Mouse (Mus musculus) retina, embryonic 14.5 days (tissue): ENCODE data around the gene Gse1.
A peak's percentile ranks its signal among the peaks of the same experiment; 100 is the strongest.

Experiments
- DNase-seq: peaks from one replicate; pipeline ENCODE4 v3.0.0-alpha.2; 2015; ENCODE audit warnings: low spot score

The Gse1 gene

DNA sequence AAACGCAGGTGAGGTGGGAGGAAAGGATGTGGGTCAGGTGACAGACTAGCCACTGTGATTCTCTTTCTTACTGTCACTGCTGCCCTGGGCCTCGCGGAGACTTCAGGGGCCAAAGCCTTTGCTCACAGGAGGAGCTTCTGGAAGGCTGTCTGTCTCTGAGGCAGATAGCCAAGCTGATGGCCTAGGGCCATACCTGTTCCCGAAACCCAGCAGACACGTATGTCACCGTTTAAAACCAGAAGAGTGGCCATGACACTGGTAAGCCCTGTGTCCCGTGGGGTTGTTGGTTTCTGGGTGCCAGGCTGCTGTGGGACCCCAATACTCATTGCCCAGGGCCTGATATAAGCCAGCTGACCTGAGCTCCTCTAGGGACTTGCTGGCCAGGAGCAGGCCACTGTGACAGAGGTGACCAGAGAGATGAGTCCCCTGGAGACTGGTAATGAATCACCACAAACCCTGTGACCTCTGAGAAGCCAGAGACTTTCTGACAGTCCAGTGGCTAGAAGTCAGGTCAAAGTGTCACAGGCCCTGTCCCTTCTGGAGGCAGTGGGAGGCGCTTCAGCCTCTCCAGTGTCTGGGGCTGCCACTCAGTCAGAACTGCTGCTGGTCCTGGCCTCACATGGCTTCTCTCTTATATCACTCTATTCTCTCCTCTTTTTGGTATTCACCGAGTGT, 253.9 kb downstream of the Gse1 start:
- DNase-seq, result no peak

DNA sequence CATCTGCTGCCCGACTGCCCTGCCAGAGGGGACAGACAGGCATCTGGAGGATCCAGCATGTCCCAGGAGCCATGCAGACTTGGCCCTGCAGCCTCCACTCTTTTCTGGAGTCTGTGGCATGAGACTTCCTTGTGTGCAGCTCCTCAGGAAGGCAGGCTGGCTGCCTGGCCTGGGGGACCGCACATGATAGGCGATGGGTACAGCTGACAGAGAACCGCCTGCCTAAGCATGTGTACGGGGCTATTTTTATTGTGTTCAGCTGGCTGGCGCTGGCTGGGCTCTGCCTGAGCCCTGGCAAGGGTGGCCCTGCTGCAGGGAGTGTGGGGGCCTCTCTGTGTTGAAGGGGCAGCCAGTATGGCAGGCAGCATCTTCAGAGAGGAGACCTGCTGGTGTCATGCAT, 256.2 kb downstream of the Gse1 start:
- no peak for DNase-seq

DNA sequence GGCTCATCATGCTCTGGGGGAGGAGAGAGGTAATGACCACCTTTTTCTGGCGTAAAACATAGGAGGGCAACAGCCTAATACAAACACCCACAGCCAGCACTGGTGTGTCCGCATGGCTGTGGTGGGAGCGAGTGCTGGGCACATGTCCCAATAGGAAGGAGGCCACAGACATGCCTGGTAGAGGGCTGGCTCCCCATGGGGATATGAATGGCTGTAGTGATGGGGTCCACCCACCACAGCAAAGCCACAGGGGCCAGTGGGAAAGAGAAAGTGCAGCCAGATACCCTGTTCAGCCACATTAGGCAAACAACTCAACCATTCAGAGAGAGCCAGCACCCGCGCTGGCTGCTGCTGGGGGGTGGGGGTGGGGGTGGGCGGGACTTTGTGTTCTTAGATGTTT, 256.9 kb downstream of the Gse1 start:
- DNase-seq, result no peak

DNA sequence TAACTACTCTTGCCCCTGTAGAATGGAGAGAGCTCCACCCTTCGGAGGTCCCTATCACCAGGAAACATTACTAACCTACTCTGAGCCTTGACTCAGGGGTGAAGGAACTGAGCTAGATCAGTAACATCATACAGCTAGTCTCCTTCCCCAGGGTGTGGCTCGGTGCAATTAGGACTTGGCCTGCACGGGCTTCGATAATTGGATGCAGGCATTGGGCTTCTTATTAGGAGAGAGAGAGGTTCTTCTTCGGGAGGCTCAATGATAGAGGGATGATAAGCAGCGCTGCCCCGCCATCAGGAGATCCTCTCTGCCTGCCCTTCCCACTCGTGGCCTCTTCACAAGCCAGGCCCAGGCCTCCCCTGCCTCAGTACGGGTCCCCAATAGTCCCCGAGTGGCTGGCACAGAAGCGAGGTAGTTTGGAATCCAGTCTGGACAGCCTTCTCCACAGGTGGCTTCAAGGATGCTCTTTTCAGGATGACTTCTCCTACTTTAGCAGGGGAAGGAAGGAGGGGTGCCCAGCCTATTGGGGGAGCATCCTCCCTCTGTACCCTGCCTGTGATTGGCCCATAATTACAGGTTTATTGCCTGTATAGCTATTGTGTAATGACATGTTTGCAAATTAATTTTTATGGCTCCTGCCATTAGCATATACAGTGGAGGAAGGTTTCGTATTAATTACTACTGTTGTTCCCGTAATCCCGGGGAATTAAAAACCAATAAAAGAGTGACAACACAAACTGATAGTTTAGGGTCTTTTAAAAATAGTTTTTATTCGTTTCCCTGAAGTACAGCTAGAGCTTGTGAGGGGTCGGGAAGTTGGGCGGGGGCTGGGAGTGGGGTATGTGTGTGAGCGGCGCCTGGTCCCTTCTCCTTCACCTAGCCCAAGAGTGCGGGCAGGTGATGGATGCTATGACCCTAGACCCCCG, 257.6 kb downstream of the Gse1 start:
- no peak for DNase-seq

DNA sequence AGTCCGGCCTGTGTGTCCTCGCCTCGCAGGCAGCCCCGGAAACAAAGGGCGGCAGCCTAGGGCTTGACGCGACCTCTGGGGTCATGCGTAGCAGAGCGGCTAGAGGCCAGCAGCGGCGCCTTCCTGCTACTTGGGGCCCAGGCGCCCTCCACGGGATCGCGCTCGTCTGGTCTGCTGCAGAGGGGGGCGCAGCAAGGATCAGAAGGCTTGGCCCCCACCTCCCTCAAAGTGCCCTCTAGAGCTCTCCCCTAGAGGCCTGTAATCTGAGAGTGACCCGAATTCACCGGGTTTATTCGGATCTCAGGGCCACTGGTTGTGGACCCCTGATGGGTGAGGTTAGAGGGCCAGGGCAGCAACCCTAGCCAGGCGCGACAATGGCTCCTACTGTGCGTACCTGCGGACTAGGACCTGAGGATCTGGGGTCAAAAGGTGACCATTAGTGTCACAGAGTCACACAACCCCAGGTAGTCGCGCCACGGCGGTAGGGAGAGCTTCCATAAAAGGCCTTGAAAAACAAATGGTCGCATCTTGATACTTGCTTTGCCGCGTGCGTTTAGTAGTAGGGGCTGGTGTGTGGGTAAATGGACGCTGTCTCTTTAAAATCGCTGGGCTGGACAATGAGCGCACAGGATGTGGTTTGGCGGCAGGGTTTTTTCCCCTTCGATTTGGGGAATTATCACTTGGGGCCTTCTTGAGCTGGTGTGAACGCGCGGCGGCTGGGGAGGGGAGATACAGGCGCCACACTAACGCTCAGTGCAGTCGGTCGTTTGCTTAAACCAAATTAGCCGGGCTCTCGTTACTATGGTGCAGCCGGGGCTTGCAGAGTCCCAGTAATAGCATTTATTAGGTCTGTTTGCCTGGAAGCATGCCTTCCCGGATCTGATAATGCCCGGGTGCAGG, 258.5 kb downstream of the Gse1 start:
- peak; percentile 79 for DNase-seq

DNA sequence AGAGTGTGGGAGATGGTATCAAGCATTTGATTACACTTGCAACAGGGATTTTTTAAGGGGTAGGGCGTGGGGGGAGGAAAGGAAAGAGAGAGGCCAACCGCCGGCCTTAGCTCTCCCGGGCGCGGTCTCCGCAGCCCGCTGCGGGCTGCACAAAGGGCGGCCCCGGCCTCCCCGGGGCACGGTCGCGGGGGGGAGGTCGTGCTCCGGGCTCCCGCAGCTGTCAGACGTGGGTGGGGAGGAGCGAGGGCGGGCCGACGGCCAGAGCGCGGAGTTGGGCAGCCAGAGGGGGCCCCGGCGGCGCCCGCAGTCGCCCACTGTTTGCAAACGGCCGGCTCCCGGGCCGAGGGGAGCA, 259.1 kb downstream of the Gse1 start:
- no peak for DNase-seq

DNA sequence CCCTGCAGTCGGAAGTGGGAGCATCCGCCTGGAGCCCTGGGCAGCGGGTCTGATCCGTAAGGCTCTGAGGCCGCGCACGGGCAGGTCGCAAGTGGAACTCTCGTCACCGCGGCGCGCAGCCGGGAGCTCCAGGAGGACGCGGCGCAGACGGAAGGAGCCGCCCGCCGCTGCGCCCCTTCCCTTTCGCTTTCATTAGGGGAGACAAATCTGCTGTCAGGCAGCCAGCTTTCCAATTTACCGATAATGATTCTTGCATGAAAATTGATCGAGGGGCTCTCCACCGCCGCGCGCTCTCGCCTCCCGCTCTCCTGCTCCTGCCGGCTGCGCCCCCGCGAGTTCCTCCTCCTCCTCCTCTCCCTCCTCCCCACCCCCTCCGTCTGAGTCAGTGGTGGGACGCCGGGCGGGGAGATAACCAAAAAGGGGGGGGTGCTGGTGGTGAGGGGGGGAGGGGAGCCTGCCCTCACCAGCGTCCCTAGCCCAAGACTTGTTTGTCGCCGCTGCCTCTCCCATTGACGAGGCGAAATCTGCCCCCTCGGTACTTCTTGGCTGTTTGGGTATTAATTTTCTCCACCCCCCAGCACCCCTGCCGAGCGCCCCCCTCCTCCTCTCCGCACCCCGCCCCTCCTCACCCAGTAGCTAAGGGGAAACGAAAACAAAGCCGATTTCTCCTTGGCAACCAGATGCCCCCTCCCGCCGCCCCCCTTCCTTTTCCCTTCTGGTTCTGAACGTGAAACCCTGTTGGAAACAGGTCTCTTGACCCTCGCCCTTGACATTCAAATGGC, 259.7 kb downstream of the Gse1 start:
- DNase-seq, result peak; percentile 81

DNA sequence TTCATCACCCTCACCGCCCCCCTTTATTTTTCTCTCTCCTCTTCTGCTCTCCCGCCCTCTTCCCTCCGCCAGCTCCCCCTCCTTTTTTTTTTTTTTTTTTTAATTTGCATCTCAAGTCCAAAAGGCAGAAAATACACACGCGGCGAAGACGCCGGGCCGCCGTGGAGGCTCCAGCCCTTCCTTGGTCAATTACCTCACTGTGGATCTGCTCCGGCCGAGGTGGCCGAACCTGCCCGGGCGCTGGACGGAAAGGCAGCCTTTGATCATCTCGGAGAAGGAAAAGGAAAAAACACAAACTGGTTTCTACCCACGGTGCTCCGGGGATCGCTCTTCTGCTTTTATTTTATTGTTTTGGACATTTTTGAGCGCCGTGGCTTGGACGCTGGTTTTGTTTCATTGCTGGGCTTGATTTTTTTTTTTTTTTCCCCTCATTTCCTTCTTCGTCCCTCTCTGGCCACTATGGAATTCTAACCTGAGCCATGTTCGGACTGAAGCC, 260.4 kb downstream of the Gse1 start:
- no peak for DNase-seq

DNA sequence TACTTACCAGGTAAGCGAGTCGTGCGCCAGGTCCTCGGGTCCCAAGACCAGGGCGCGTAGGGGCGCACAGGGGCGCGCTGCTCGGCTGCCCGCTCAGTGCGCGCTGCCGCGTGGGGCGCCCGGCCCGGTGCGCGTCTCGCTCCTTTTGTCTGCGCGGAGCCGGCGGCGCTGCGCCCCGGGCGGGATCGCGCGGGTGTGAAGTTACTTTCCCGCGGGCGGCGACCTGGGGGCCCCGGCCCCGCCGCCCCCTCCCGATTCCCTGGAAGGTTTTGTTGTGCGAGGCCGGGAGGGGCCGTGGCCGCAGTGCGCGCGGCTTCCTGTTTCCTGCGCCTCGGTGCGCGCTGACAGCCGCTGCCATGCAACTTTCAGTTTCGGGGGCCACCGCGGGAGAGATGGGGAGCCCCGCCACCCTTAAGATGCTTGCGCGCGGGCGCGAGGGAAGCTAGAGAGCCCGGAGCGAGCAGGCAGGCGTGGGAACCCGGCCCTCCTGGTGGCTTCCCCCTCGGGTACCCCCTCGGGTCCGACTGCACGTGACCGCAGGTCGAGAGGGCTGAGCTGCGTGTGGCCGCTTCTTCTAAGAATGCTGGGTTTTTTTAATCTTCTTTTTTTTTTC, 261.0 kb downstream of the Gse1 start:
- no peak for DNase-seq

DNA sequence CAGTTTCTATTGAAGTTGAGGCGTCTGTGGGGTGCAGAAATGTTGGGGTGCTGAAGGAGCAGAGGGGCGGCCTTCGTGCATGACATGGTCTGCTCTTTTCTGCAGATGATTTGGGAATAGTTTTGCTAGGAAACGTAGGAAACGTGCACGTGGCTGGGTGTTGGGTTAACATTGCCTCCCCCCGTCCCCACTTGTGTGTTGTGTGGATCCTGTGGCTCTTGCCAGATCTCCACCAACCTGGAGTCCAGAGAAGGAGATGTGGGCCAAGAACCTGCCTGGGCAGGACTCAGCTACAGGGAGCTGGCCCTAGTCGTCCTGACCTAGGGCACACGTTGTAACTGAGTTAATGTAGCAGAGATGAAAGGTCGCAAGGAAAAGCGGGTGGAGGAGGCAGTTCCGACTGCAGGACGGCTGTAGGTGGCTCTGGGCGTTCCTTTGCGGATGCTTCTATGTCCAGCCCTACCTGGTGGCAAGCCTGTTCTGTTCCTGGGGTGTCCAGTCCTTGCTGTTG, 261.6 kb downstream of the Gse1 start:
- no peak for DNase-seq

DNA sequence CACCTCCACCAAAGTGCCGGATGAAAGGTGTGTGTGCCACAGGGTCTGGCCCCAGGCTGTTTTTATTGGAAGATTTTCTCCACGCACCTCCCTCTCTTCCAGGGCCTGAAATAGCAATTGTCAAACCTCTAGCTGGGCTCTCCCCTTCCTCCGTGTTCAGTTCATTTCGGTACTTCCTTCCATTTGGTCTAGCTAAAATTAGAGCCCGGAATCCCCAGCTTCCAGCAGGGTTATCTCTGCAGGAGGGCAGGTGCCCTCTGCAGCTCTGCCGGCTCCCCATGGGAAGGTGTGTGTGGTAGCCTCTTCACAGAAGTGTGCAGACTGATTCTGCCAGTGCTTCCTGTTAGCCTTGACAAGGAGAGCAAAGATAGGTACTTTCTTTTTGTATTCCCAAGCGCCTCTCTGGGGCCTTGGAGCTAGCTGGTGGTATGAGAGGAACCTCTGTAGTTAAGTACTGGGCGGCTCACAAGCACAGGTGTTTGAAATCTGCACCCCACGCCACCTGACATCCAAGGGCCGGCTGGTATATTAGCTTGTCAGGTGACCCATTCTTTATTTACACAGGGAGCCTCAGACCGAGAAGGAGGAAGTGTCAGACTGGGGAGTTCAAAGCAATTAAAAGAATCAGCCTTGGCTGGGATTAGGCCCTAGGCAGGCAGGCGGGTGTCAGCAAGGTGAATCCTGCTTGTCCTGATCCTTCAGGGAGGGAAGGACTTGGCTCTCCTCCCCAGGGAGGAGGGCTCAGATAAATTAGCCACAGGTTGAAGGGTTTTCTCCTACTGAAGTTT, 262.3 kb downstream of the Gse1 start:
- DNase-seq, result no peak

DNA sequence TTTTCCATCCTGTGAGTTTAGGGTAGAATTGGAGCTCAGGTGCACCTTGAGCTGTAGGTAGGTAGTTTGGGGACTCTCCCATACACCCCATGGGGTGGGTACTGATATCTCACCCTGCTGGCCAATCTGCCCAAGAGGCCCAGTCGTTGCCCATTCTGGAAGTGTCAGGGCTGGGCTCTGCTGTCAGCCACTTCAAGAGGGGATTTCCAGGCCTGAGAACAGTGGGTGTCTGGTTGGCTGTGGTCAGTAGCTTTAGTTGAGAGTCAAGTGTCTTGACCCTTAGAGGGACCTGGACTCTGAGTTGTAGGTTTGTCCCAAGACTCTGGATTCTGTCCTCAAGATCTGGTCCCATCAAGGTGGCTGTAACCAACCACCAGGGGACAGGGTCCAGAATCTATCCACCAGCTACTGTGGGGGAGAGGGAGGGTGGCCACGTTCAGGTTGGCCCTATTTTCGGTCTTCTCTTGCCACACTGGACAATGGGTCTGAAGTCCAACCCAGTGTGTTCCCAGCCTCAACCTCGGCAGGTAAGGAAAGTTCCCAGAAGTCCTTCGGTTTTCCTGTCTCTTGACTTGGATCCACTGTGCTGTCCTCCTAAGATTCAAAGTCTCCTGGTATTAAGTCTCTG, 263.0 kb downstream of the Gse1 start:
- DNase-seq, result no peak

DNA sequence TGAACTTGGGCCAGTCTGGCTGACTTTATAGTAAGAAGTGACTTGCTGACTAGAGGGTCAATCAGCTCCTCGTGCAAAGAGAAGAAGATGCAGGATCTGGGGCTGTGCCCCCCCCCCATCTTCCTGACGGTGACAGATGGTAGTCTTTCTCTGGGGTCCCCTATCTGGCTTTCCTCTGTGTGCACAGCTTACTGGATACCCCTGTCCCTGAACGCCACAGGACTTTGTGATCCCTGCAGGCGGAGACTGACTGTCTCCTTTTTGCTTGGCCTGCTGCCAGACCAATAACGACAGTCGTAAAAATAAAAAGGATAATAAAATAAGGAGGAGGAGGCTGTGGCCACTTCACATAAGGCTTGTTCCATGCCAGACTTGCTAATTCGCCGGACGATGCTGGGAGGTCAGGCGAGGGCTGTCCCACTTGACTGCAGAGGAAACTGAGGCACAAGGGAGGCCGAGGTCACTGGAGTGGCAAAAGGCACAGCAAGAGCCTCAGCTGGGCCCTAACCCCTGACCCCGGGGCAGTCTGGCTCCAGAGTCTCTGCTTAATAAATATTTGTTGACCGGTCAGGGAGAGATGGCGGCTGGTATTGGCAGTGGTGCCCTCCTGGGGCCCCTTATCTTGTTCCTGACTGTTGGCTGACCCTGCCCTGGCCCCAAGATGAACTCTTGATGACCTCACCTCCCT, 264.1 kb downstream of the Gse1 start:
- DNase-seq, result no peak

DNA sequence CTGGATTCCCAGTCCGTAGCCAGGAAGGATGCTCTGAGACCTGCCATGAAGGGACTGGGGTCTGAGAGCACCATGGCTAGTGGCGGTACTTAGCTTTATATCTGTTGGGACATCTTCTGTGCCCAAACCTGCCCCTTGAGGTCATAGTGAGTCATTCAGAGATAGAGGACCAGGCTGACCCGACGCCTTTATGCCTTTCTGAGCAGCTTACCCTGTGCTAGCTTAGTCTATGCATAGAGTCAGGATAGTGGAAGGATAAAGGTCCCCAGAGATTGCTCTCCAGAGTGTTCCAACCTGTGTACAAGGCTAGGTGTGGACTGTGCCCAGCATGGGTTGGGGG, 264.6 kb downstream of the Gse1 start:
- no peak for DNase-seq

DNA sequence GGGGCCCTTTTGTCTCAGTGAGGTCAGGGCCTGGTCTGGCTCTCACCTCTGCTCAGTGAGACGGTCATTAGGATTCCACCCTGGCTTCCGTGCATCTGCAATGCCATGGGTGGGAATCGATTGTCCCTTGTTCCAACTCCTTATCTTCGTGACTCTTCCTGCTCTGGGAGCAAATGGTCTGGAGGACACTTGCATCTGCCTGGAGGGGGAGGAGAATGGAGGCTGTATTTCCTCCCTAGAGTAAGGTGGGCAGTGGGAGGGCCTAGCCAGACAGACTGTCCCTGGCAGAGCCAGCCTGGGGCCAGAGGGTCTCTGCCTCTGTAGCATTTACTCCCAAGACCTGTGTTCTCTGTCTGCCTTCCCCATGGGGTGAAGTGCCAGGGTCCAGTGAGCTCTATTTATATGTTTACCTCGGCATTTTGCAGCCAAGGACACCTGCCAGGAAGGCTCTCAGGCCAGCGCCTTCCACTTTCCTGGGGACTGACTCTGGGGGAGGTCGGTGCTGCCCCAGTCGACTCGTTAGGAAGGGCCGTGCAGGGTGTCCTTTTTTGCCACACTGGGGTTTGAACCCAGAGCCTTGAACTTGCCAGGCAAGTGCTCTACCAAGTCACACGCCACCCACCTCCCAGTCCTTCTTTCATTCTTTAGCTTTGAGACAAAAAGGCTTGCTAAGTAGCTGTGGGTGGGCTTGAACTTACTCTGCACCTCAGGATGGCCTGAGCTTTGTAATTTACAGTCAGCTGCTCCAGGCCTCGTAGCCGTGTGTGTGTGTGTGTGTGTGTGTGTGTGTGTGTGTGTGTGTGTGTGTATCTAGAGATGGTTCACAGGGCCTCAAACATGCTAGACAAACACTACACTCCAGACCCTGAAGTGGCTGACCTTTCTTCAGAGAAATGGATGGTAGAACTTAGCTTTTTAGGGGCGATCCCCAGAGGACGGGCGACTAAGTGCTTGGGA, 265.5 kb downstream of the Gse1 start:
- no peak for DNase-seq

DNA sequence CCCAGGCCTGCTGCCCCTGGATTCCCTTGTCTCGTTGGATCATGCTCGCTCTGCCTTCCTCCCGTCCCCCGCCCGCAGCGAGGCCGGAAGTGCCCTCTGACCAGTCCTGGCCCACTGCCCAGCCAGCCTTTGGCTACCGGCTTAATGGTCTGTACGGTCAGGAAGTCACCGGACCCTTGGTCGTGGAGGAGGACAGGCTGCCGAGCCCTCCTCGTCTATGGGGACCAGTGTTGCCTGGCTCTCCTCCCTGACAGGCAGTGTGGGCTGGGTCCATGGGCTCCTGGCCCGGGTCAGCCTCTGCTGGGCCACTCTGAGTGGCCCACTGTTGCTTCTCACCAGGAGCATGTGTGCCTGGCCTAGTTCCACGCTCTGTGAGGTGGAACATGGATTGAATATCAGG, 266.6 kb downstream of the Gse1 start:
- DNase-seq, result no peak

DNA sequence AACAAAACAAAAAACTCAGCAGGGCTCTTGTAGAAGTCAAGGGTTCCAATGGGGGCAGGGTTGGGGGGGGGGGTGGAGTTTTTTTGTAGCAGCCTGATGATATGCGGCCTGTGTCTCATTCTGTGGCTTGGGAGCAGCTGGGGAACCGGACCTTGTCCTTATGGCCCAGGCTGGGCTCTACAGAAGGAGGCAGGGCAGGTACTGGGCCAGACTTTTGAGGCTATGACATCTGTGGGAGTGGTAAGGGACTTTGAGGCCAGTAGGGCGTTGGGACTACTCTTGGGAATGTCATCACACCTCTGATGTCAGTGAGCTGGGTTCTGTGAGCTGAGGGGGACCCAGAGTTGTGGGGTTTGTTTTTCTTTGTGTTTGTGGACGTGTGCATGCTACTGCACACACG, 267.2 kb downstream of the Gse1 start:
- no peak for DNase-seq

DNA sequence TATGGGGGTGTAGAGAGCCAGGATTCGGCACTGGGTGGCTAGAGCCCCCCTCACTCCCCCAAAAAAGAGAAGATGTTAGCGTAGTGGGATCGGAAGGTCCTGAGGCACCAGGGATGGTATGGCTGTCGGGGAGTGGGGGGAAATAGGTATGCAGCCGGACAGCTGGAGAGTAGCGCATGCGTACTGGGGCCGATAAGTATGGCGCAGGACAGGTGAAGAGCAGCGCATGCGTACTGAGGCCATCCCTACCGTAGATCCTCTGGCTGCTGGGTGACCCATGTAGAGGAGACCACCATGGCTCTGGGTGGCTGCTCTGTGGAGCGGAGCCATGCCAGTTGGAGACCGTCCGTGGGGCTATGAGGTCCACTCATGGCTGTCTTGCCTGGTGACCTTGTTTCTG, 268.2 kb downstream of the Gse1 start:
- no peak for DNase-seq
